Mouse (Mus musculus) kidney, adult 2 months (tissue): Measurements from ENCODE around the gene Fchsd2. TPM values are rescaled to one million over a fixed set of nuclear protein-coding genes. Genes with fewer than 3 reads are reported as not detected.

Experiments used
- DNase-seq: peaks from one replicate; pipeline ENCODE4 v3.0.0; 2021
- H3K27ac ChIP-seq: fragments of 200-500 bp; 2 replicates; pipeline ENCODE4 v1.5.1; 2012; ENCODE audit warnings: low read depth, low read length, control low read depth, inconsistent platforms; ENCODE audit not compliant: insufficient read depth
- H3K27me3 ChIP-seq: fragments of 200-500 bp; replicated peaks from 2 replicates; pipeline ENCODE4 v1.6.1; 2012; ENCODE audit warnings: mild to moderate bottlenecking, moderate library complexity, low read length, inconsistent platforms; ENCODE audit not compliant: control insufficient read depth, insufficient read depth
- H3K36me3 ChIP-seq: fragments of 200-500 bp; 2 replicates; pipeline ENCODE4 v1.6.1; 2012; ENCODE audit warnings: mild to moderate bottlenecking, moderate library complexity, low read length, inconsistent platforms; ENCODE audit not compliant: control insufficient read depth, insufficient read depth
- H3K4me1 ChIP-seq: fragments of 200-500 bp; 2 replicates; pipeline ENCODE4 v1.6.1; 2011; ENCODE audit warnings: low read length; ENCODE audit not compliant: control insufficient read depth, insufficient read depth
- H3K4me3 ChIP-seq: fragments of 200-500 bp; 2 replicates; pipeline ENCODE4 v1.5.1; 2011; ENCODE audit warnings: mild to moderate bottlenecking, low read depth, low read length, control low read depth; ENCODE audit not compliant: insufficient read depth
- CTCF ChIP-seq: fragments of 200-500 bp; conservative IDR thresholded peaks from 2 replicates; pipeline ENCODE4 v1.5.1; 2011; ENCODE audit warnings: low read depth, mild to moderate bottlenecking, control low read depth, low read length, moderate library complexity, mixed read lengths; ENCODE audit not compliant: insufficient read depth, insufficient read length
- POLR2A ChIP-seq: fragments of 200-500 bp; IDR thresholded peaks from one replicate; pipeline ENCODE4 v1.6.1; 2011; ENCODE audit warnings: low read depth, low read length, control low read depth
- WGBS: fragments of 180-500 bp; shearing (Covaris S2); methylation state at CpG from one replicate; pipeline ENCODE4 v1.1.7; 2018; 5-methylcytosine and 5-hydroxymethylcytosine counted together
- polyA plus RNA-seq: library from polyadenylated mRNA; depleted of rRNA; stranded (reverse); fragments of >200 nt; gene quantifications from 2 replicates; pipeline ENCODE4 v1.2.3, GENCODE M21; 2012

The Fchsd2 gene
- polyA plus RNA-seq, 1 experiment: 7.1 TPM

DNA sequence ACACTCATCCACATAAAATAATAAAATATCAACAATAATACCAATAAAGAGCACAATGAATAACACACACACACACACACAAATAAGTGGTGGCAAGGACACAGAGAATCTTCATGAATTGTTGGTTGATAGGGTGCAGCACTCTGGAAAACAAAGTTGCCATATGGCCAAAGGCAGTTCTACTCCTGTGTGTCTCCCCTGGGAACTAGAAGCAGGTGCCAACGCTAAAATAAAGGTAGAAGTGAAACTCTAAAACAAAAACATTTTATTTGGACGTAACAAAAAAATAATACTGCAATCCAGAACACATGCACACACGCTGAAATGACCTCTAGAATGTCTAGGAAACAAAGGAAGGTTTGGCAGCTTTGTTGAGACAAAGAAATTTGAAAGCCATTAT lies 140.1 kb downstream of the Fchsd2 start:
- no peaks in the 10 kb centered on the region for H3K36me3 ChIP-seq
- 0 out of 2 replicates have a peak, but pooled peaks cover 2% of the 10 kb centered on the region for H3K4me1 ChIP-seq
- TF ChIP-seq POLR2A: no peak
- TF ChIP-seq CTCF: no peak
- no peaks in the 10 kb centered on the region for H3K27me3 ChIP-seq
- no peak for DNase-seq
- no peak overlapping the region for H3K4me3 ChIP-seq
- no peak overlapping the region for H3K27ac ChIP-seq
- 86% methylated on average over 3 of the region's 3 CpGs for WGBS

DNA sequence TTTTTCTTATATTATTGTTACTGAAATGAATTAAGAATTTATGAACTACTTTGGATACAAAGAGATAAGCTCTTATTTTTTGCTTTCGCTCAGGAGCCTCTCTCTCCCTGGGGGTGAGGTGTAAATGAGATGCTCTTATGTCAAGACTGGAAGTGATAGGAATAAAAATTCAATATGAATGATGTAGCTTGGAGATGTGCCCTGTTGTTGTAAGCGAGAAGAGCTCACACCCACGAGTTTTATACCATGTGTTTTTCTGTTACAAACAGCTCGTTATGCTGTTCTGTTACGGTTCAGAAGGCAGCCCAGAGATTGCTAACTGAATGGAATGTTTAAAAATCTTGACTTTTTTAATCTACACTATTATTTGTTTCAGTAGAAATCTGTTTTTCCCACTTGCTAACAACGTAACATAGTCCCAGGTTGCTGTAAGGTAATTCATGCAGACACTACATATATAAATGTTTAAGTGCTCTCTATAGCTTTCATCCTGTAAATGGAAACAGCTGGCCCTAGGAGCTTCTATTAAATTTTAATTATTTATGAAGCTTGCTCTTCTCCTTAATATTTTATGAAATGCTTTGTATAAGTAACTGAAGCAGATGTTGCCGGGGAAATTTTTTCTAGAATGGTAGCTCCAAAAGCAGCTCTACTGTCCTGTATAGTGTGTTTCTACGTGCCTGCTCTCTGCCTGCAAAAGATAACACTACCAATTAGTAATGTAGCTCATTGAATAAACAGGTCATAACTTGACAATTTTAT lies 144.2 kb downstream of the Fchsd2 start:
- WGBS: 70% methylated on average over 8 of the region's 8 CpGs
- TF ChIP-seq POLR2A (no peak), CTCF (no peak)
- DNase-seq: no peak
- Histone ChIP-seq H3K27me3 (no peaks in the 10 kb centered on the region), H3K36me3 (no peaks in the 10 kb centered on the region), H3K4me3 (no peak overlapping the region), H3K4me1 (no peaks in the 10 kb centered on the region), H3K27ac (no peak overlapping the region)

DNA sequence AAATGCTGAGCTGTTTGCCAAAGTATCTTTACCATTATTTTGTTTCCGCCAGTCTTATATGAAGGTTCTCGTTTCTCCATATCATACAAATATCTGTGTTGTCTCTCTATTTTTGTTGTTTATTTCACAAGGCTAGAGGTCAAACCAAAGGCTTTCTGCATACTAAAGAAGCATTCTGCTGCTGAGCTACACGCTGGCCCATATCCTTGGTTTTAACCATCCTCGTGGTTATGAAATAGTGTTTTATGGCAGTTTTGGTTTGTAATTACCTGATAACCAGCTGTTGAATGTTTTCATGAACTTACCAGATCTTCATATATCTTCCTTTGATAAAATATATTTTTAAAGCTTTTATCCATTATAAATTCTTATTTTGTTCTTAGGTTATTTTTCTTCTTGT lies 156.1 kb downstream of the Fchsd2 start:
- no peak for DNase-seq
- Histone ChIP-seq H3K36me3 (no peaks in the 10 kb centered on the region; the same call in 1 of the 2 replicates), H3K4me1 (no peaks in the 10 kb centered on the region; the same call in 1 of the 2 replicates), H3K27ac (no peak overlapping the region), H3K4me3 (no peak overlapping the region), H3K27me3 (no peaks in the 10 kb centered on the region)
- TF ChIP-seq POLR2A: no peak
- TF ChIP-seq CTCF: no peak
- 87% methylated on average over 4 of the region's 4 CpGs for WGBS

DNA sequence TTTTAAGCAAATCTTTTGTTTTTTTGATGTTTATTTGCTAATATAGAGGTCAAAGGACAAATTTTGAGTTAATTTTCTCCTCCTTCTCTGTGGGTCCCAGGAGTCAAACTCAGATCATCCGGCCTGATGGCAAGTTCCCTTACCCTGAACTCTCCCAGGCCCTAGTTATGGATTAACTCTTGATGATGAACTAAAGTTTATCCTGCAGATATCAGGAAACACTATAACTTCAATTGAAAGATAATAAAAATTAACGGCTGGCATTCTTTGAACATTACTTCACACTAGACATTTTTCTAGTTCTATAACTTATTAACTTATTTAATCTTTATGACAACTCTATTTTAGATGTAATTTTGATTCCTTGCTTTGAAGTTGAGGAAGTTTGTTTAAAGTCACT lies 156.5 kb downstream of the Fchsd2 start:
- WGBS: 42% methylated on average over 2 of the region's 2 CpGs
- no peak overlapping the region for H3K4me3 ChIP-seq
- no peaks in the 10 kb centered on the region; the same call in 1 of the 2 replicates for H3K36me3 ChIP-seq
- H3K27me3 ChIP-seq: no peaks in the 10 kb centered on the region
- DNase-seq: no peak
- no peak overlapping the region for H3K27ac ChIP-seq
- no peak for TF ChIP-seq CTCF
- no peak for TF ChIP-seq POLR2A
- H3K4me1 ChIP-seq: no peaks in the 10 kb centered on the region; the same call in 1 of the 2 replicates

DNA sequence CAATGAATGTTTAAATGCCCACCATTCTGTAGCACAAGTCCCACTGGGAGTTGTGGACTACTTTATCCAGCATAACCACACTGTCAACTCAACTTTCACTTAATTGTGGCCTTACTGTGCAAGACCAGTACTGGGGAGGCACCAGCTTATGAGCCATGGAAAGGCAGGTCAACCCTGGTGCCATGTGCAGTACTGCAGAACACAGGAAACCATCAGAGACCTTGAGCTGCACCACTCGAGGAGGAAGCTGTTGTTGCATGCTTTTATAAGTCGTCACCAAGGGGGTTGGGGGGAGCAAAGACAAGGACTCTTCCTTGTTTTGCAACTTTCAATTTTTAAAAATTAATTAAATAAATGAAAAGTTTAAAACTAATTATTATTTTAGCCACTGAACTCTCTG lies 160.4 kb downstream of the Fchsd2 start:
- no peaks in the 10 kb centered on the region; the same call in 1 of the 2 replicates for H3K36me3 ChIP-seq
- no peak overlapping the region for H3K27ac ChIP-seq
- WGBS: 49% methylated on average over 2 of the region's 2 CpGs
- H3K27me3 ChIP-seq: no peaks in the 10 kb centered on the region
- no peak for DNase-seq
- no peak overlapping the region for H3K4me3 ChIP-seq
- no peak for TF ChIP-seq POLR2A
- no peak for TF ChIP-seq CTCF
- H3K4me1 ChIP-seq: no peaks in the 10 kb centered on the region; the same call in 1 of the 2 replicates

DNA sequence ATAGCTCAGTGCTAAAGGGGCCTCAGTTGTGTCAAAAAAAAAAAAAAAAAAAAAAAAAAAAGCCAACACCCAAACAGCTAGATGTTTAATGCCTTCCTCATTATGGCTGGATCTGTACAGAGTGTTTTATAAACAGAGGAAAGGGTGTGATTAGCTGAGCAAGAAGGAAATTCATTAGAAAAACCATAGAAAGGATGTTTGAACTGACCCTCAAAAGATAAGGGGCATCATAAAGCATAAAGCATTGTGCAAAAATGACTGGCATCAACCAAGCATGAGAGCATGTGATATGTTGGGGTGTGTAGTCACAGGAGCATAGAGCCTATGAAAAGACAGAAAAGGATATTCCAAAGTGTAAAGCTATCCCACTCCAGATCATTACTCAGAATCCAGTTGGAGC lies 165.8 kb downstream of the Fchsd2 start:
- Histone ChIP-seq H3K4me1 (no peaks in the 10 kb centered on the region), H3K27me3 (no peaks in the 10 kb centered on the region), H3K27ac (no peak overlapping the region), H3K4me3 (no peak overlapping the region), H3K36me3 (peaks cover 4% of the 10 kb centered on the region)
- no peak for DNase-seq
- TF ChIP-seq POLR2A (no peak), CTCF (no peak)

DNA sequence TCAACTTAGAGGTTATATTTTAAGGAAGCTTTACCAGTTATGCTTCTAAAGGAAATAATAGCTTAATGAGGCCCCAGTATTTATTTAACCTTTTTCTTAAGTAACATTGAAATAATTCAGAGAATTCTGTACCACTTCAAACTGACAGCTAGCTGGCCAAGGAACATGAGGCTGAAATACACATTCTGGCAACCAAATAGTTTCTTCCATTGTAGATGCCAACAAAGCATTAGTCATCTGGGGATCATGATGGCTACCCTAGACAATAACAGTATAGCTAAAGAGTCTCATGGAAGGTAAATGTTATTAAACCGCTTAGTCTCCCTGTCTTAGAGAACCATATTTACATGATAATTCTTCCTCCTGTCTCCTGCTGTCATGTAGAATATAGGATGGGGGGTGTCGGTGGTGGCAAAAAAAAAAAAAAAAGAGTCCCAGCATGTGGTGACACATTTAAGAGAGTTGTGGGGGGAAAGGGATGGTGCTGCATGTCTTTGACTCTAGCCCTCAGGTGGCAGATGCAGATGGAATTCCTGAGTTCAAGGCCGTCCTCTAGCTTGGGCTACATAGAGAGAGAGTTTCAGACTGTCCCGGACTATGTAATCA lies 169.4 kb downstream of the Fchsd2 start:
- Histone ChIP-seq H3K4me3 (no peak overlapping the region), H3K27ac (no peak overlapping the region), H3K27me3 (no peaks in the 10 kb centered on the region), H3K4me1 (0 out of 2 replicates have a peak, but pooled peaks cover 3% of the 10 kb centered on the region), H3K36me3 (peaks cover 4% of the 10 kb centered on the region)
- no peak for DNase-seq
- TF ChIP-seq CTCF (no peak), POLR2A (no peak)
- 93% methylated on average over 4 of the region's 4 CpGs for WGBS
